Mouse (Mus musculus) gastrocnemius, adult 2 months (tissue): ENCODE measurements at regions not wholly inside any gene's neighbourhood (a gene's known extent, or its start where the extent isn't known, plus 50 kb on each side); places are given as distances from the start of the nearest gene placed in this dataset.

Experiments
- DNase-seq: peaks from one replicate; pipeline ENCODE4 v3.0.0; 2022
- H3K27ac ChIP-seq: fragments of 200-600 bp; 2 replicates; pipeline ENCODE4 v1.8.1; 2022; ENCODE audit warnings: mild to moderate bottlenecking
- H3K4me3 ChIP-seq: fragments of 200-600 bp; 2 replicates; pipeline ENCODE4 v1.8.1; 2022; ENCODE audit warnings: mild to moderate bottlenecking, moderate library complexity
- CTCF ChIP-seq: fragments of 200-600 bp; IDR thresholded peaks from 2 replicates; pipeline ENCODE4 v1.8.1; 2022; ENCODE audit warnings: antibody characterized with exemption, mild to moderate bottlenecking, moderate library complexity
- intact Hi-C: fragments of 180-260 bp; cut with DNase I; formaldehyde crosslinking; loops from one replicate; pipeline ENCODE4 v1.15.1; 2025

DNA sequence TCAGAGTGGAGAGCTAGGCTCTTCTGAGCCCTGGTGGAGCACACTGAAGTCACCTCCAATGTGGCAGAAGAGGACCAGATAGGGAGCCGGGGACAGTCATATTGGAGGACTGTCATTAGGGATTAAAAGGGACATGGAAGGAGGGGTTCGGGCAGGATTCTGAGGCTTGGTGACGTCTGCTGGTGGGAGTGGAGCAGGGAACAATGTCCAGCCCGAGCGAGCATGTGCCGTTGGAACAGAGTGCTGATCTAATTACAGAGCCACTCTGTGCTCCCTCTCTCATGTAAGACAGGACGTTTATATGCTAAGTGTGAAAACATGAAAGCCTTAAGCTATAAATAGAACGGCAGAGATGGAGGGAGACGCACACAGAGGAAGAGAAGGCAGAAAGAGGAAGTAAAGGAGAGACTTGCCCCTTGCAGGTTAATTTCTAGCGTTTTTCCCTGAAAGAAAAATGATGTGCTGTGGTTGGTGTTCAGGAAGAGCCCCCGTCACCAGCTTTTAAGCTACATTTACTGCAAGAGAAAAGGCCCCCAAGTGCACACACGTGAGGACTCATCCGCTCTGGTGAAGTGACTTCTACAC is 475.2 kb downstream of the Insc start:
- peak; percentile 28 for DNase-seq
- TF ChIP-seq CTCF, result no peak
- Histone ChIP-seq H3K4me3 (no peak overlapping the region), H3K27ac (peak overlapping the region; percentile 24; the same call in 1 of the 2 replicates)
- intact Hi-C loops, result loop anchor here (5.0 kb wide), 3 partner anchors 149 to 346 kb away; no protein-coding TSS in a partner anchor

DNA sequence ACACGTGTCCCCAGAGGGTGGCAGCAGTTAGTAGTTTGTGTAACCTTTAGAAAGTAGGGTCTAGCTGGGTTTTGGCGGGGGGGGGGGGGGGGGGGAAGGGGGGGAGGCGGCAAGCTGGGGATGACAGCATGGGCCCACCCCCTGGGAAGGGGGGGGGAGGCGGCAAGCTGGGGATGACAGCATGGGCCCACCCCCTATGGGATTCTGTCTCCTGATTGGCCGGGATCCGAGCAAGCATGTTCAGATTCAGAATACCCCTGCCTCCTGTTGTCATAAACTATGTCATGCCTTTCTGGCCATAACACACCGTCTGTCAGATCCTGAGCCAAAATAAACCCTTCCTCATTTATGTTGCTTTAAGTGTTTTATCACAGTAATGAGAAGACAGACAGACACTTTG is 479.1 kb downstream of the Insc start:
- no peak for DNase-seq
- intact Hi-C loops, result no loop called here
- no peak overlapping the region for H3K27ac ChIP-seq
- TF ChIP-seq CTCF, result no peak
- H3K4me3 ChIP-seq, result no peak overlapping the region

DNA sequence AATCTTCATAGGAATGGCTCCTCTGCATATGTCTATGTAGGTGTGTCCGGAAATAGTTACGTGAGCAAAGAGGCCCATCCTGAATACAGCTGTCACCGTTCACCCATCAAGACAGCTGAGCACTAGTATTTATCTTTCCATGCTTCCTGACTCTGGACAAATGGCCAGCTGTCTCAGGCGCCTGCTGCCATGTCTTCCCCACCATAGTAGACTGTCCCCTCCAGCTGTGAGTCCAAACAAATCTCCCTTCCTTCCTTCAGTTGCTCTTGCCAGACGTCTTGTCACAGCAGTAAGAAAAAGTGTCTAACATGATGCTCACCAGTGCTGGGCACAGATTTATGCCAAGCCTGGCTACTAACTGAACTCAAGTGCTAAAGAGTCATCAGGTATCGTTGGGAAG is 487.0 kb downstream of the Insc start:
- intact Hi-C loops, result no loop called here
- TF ChIP-seq CTCF, result no peak
- DNase-seq, result no peak
- Histone ChIP-seq H3K4me3 (no peak overlapping the region), H3K27ac (no peak overlapping the region)

DNA sequence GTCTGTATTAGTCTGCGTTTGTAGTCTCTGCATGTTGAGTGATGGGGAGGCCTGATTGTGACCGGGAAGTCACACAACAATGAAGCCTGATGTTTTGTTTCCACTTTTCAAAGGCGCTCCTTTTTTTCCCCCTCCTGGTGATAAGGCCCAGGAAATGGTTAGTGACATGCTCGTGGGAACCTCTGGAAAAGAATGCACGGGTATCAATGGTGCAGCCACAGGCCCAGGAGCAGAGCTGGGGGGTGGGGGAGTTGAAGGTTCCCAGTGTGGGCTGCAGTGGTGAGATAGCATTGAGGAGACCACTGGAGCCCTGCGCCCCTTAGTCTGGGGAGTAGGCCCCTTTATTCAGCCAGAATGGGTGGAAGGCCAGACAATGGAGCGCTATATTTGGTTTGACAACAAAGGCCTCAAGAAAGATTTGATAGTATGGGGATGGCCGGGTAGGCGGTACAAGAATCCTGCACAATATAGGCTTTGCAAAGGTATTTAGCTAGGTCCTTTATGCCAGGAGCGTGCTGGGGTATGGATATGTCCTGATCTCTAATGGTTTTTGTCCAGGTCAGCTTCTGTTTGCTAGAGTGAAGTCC is 490.4 kb downstream of the Insc start:
- intact Hi-C loops, result no loop called here
- TF ChIP-seq CTCF, result no peak
- no peak for DNase-seq
- Histone ChIP-seq H3K4me3 (no peak overlapping the region), H3K27ac (no peak overlapping the region)

DNA sequence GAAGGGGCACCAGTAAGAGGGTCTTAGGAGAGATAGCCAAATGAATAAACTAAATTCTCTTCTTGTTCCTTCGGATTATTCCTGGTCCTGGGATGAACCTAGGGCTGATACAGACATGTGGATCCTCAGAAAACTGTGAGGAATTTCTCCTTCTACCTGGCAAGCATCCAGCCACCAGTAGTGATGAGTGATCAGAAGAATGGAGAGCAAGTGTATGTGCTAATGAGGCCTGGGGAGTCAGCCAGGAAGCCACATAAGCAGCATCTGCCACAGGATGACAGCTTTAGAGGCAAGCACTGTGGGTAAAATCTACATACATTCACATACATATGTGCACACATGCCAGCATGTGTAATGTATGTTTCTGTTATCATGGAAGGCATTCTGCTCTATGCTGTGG is 493.6 kb downstream of the Insc start:
- no peak overlapping the region for H3K4me3 ChIP-seq
- H3K27ac ChIP-seq, result no peak overlapping the region
- no peak for TF ChIP-seq CTCF
- no peak for DNase-seq
- intact Hi-C loops, result no loop called here

DNA sequence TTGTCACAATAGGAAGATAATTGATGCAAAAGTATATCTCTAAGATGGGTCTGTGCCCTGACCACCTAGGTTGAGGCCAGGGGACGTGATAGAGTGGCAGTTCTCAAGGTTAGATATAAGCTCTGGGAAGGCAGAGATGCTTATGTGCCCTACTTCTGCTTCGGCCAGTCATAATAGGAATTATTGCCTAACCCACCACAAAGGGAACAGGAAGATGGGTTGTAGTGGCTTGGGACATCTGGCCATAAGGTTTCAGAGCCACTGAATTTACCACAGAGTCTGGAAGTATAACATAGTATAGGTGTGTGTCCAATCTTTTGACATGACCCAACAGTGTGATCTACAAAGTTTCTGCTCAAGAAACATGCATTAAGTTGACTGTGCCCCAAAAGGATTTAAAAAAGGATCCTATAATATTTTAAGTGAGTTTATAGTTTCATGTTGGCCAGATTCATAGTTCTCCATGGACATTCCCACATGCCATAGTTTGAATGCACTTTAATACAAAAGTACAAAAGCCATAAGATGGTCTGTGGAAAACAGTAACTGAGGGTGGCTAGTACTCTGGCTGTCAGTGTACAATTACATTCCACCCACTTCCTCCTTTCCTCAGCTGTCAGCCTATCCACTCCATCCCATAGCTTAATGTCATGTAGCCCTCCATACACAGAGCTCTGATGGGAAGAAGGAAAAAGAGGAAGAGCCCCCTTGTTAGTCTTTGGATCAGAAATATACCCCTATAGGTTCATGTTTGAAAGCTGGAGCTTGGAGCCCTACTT is 508.3 kb downstream of the Insc start:
- no peak for TF ChIP-seq CTCF
- no peak for DNase-seq
- intact Hi-C loops, result no loop called here
- Histone ChIP-seq H3K4me3 (no peak overlapping the region), H3K27ac (no peak overlapping the region)

DNA sequence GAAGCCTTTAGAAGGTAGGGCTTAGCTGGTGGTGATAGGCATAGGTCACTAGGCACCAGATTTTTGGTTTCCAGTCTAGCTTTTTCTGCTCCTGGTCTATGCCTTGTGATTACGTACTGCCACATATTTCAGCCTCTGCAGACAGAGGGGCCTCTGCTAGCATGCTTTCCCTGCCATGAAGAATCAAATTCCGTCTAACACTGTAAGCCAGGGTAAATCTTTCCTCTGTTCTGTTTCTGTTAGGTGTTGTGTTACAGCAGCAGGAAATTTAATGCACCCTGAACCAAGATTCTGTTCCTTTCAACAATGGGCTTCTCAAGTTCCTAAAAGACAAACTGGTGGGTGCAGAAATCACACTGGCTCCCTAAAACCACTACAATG is 508.9 kb downstream of the Insc start:
- DNase-seq, result no peak
- TF ChIP-seq CTCF, result no peak
- Histone ChIP-seq H3K27ac (no peak overlapping the region), H3K4me3 (no peak overlapping the region)
- intact Hi-C loops, result no loop called here

DNA sequence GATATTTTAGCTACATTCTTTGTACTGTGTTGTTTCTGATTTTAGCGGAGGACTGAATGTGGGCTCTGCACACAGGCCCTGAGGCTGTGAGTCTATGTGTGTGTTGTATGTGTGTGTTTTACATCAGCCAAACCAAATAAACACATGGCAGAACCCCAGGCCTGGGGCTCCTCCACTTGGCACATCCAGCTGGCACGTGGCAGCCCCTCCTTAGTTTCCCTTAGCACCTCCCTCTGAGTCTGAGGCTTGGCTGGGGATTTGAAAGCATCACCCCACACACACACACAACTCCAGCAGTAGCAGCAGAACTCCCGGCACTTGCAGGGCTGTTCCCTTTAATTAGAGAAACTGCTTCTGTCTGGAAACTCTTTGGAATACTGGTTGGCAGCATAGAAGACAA is 515.1 kb downstream of the Insc start:
- Histone ChIP-seq H3K4me3 (no peak overlapping the region), H3K27ac (no peak overlapping the region)
- no peak for DNase-seq
- TF ChIP-seq CTCF, result no peak
- intact Hi-C loops, result no loop called here

DNA sequence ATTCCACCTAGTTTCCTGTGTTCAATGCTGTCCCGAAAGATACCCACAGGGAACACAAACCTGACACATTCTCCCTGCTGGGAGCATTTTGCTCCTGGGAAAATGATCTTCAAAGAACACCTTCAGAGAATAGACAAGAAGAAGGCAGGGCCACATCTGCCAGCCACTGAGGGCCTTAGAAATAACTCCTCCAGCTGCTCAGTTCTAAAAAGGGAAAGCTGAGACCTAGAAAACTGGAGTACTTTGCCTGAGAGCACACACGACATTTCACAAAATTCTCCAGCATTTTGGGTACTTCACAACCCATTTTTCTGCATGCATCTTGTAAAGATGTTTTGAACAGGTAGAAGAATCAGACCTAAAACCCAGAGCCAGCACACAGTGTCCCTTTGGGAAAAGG is 519.6 kb downstream of the Insc start:
- no peak for TF ChIP-seq CTCF
- no peak for DNase-seq
- H3K27ac ChIP-seq, result no peak overlapping the region
- intact Hi-C loops, result no loop called here
- no peak overlapping the region for H3K4me3 ChIP-seq

DNA sequence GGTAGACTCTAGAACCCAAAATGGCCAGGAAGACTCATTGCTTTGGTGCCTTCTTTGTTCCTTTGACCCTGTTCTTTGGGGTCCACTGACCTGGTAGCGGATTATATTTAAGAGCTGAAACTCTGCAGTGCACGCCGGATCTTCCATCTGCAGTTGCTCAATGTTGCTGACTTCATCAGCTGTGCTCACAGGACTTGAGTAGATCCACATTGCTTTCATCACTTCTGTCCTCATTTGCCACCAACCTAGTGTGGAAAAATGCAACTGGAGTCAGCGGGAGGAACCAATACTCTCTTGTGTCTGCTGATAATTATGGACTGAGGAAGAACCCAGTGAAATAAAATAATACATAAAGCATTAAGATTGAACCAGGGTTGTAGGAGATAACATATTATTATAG is 522.6 kb downstream of the Insc start:
- no peak for TF ChIP-seq CTCF
- H3K27ac ChIP-seq, result no peak overlapping the region
- DNase-seq, result no peak
- intact Hi-C loops, result no loop called here
- no peak overlapping the region for H3K4me3 ChIP-seq

DNA sequence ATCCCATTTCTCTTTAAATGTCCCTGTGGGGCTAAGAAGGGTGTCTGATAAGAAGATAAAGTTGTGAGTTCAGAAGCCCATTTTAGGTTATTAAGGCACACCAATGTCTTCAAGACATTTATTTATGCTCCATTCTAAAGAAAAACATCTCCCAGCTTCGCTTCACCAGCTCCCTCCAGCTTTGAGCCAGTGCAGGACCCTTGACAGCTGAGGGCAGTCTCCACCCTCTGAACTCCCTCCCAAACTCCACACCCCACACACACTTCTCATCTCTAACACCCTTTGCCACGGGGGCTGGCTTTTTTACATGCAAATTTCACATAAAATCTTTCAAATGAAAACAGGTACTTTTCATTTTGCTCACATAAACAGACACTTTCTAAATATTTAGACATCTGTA is 527.3 kb downstream of the Insc start:
- no peak for DNase-seq
- Histone ChIP-seq H3K4me3 (no peak overlapping the region), H3K27ac (no peak overlapping the region)
- no peak for TF ChIP-seq CTCF
- intact Hi-C loops, result no loop called here

DNA sequence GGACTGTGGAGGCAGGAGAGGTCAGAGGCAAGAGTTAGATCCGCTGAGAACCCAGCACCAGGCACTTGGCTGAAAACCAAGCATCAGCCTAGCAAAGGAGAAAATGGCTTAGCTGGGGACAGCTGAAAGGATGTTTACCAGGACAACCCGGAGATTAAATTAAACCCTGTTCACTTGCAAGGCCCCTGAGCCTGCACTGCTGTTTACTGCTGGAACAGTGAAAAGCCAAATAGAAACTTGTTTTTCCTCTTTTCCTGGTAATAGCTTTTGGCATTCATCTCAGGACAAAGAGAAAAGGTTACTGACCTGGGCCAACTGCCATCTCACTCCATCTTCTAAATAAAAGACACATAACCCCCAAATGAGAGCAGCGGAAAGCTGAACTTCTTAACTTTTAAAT is 531.3 kb downstream of the Insc start:
- Histone ChIP-seq H3K27ac (peak overlapping the region; percentile 62), H3K4me3 (no peak overlapping the region)
- peak; percentile 28 for DNase-seq
- no peak for TF ChIP-seq CTCF
- intact Hi-C loops, result no loop called here

DNA sequence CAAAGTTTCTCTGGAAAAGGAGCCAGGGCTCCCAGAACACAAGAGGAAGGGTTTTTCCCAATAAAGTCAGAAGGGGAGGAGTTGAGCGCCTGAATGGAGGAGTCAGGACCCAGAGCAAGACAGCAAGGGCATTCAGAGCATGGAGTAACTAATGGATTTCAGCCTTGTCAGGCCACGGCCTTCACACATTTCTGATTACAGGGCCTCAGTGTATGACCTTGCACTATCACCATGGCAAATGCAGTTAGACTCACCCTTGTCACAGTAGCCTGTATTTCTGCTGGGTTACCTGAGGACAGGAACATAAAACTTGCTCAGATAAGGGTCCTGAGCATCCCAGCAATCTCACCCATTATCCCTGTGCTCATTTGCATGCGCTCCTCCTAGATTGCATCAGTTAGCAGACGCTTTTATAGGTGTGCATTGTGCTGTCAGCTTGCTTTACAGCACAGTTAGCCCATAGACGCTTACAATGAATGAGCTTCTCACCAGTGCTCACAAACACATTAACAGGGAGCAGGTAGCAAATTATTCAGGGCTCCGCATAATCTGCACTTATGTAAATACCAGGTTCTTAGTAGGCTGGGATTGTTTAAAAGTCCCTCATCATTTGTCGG is 547.4 kb downstream of the Insc start:
- intact Hi-C loops, result no loop called here
- no peak for TF ChIP-seq CTCF
- Histone ChIP-seq H3K27ac (no peak overlapping the region), H3K4me3 (no peak overlapping the region)
- no peak for DNase-seq
